Comparison of ENCODE assay signal across 8 mouse cellular contexts in the genomic region with DNA sequence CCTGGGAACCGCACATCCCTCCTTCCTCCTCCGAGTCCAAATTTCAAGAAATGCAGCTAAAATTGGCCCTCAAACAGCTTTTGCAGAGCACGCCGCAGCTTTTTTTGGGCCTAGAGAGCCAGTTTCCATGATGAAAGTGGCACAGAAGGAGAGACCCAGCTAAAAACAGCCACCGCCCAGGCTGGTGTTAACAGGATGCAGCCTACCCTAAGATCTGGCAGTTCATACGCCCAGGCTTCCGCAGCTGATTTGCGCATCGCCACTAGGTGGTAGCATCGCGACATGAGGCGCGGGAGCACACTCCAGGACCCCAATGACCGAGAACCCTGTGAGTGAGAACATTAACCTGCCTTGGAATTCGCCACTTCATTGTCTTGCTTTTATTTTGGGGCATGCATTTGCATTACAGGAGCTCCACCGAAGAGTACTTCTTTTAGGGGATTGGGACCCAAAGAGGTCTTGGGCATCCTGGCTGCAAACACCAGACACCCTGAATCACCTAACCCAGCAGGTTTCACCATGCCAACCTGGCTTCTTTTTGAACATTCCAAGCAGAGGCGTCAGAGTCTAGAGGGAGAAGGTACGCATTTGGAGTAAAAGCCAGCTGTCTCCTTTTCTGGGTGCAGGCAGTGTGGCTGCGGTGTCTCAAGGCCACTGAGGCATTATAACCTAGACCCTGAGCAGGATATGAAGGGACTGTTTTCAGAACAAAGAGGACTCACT.
DNase-seq lines count a peak whose midpoint lies in the region; ATAC-seq and TF ChIP-seq lines count a peak whose summit lies in the region.

No protein-coding gene starts in this region.

- peak; percentile 60 for ATAC-seq in G1E (ENCODE audit: extremely low read depth, insufficient number of reproducible peaks, low FRiP score, poor library complexity, severe bottlenecking)
- ATAC-seq in forebrain, postnatal 0 days, result peak; percentile 95
- peak; percentile 68; the same call in 1 of the 2 replicates for ATAC-seq in lung, embryonic 15.5 days (ENCODE audit: borderline replicate concordance, extremely low read depth, low FRiP score, low TSS enrichment)

- no peaks in the 10 kb centered on the region for H3K36me3 ChIP-seq in G1E (replicated peaks)
- H3K36me3 ChIP-seq in forebrain, postnatal 0 days (ENCODE audit: insufficient read depth), result no peaks in the 10 kb centered on the region
- H3K36me3 ChIP-seq in lung, embryonic 15.5 days, result no peaks in the 10 kb centered on the region

- 16% methylated on average over 19 of the region's 19 CpGs for WGBS in forebrain, postnatal 0 days
- 18% methylated on average over 19 of the region's 19 CpGs for WGBS in lung, embryonic 15.5 days

- no peak overlapping the region for H3K4me3 ChIP-seq in G1E (ENCODE audit: low read depth, low read length)
- H3K4me3 ChIP-seq in forebrain, postnatal 0 days (ENCODE audit: low read depth, low read length), result no peak overlapping the region
- no peak overlapping the region for H3K4me3 ChIP-seq in lung, embryonic 15.5 days

- no peak overlapping the region; the same call in 1 of the 2 replicates for H3K4me2 ChIP-seq in forebrain, postnatal 0 days (ENCODE audit: low read depth)
- no peak overlapping the region for H3K4me2 ChIP-seq in lung, embryonic 15.5 days

- H3K27ac ChIP-seq in forebrain, postnatal 0 days (ENCODE audit: low read depth, low read length), result no peak overlapping the region
- H3K27ac ChIP-seq in lung, embryonic 15.5 days, result no peak overlapping the region

- intact Hi-C loops in heart, postnatal 36 days (cut with DNase I), result loop anchor here (1.0 to 5.0 kb wide), 3 partner anchors 123 to 984 kb away; no protein-coding TSS in a partner anchor

- peaks cover 2% of the 10 kb centered on the region; the same call in 1 of the 2 replicates for H3K27me3 ChIP-seq in G1E (ENCODE audit: insufficient read depth, low read length)
- H3K27me3 ChIP-seq in forebrain, postnatal 0 days (ENCODE audit: insufficient read depth, low read length), result no peaks in the 10 kb centered on the region
- no peaks in the 10 kb centered on the region for H3K27me3 ChIP-seq in lung, embryonic 15.5 days

- no peaks in the 10 kb centered on the region for H3K9me3 ChIP-seq in G1E (replicated peaks)
- no peaks in the 10 kb centered on the region for H3K9me3 ChIP-seq in forebrain, postnatal 0 days (ENCODE audit: low read length)
- H3K9me3 ChIP-seq in lung, embryonic 15.5 days, result no peaks in the 10 kb centered on the region

- H3K4me1 ChIP-seq in G1E (ENCODE audit: insufficient read depth, low read depth, low read length), result peaks cover 9% of the 10 kb centered on the region
- no peaks in the 10 kb centered on the region for H3K4me1 ChIP-seq in forebrain, postnatal 0 days (ENCODE audit: insufficient read depth)
- H3K4me1 ChIP-seq in lung, embryonic 15.5 days, result no peaks in the 10 kb centered on the region

- peak; percentile 18 for DNase-seq in G1E (ENCODE audit: low spot score)
- DNase-seq in cerebellum, adult 11 months, result peak; percentile 63
- DNase-seq in forebrain, postnatal 0 days, result peak; percentile 94
- DNase-seq in heart, postnatal 36 days, result peak; percentile 79 to 82
- peak; percentile 86 to 96 for DNase-seq in layer of hippocampus, adult 18-20 months (ENCODE audit: low spot score in 2 of 2)
- DNase-seq in retina, embryonic 14.5 days (ENCODE audit: low spot score), result peak; percentile 87
- DNase-seq in urinary bladder, postnatal 10 days (ENCODE audit: low spot score), result peak; percentile 21

- H3K9ac ChIP-seq in forebrain, postnatal 0 days, result no peak overlapping the region; the same call in 1 of the 2 replicates
- no peak overlapping the region for H3K9ac ChIP-seq in lung, embryonic 15.5 days

- TF ChIP-seq CTCF in G1E (IDR thresholded peaks at IDR 0.05; ENCODE audit: low read depth, low read length), result peak; percentile 65
- TF ChIP-seq CTCF in forebrain, postnatal 0 days (IDR thresholded peaks at IDR 0.05; ENCODE audit: low read depth), result peak; percentile 99

Comparison
In these comparisons a context has a peak if more than half of its experiments do, and no peak if none do; other contexts are left out.
1. DNase-seq: peak in every context shown above with its lines; median percentile 94 in forebrain, postnatal 0 days; 91 in layer of hippocampus, adult 18-20 months; 87 in retina, embryonic 14.5 days; 80 in heart, postnatal 36 days; 63 in cerebellum, adult 11 months; 21 in urinary bladder, postnatal 10 days; 18 in G1E.